Mouse (Mus musculus): ENCODE data around the gene Psmb3.
"Not testable (repeated sequence)": the region's sequence is repeated elsewhere in the genome, so short reads cannot be mapped to it uniquely, and the experiment has no call there.

Gene Psmb3

GRCm38 (mm10) chr11:97695712-97696401 lies 7.3 kb upstream of the Psmb3 start:
- no peak for DNase-seq

- DNase-seq: no peak
These were observed 6.5 kb upstream of the Psmb3 start for GRCm38 (mm10) chr11:97696669-97697068.

GRCm38 (mm10) chr11:97697199-97697890 lies 5.9 kb upstream of the Psmb3 start:
- DNase-seq: no peak

- no peak for DNase-seq
These were observed 5.2 kb upstream of the Psmb3 start for GRCm38 (mm10) chr11:97697891-97698529.

- DNase-seq: peak; percentile 79 to 93
These were observed 4.2 kb upstream of the Psmb3 start for GRCm38 (mm10) chr11:97698741-97699611.

- DNase-seq: peak; percentile 95 to 97
These were observed 3.6 kb upstream of the Psmb3 start for GRCm38 (mm10) chr11:97699626-97700002.

- DNase-seq: peak; percentile 83 to 90
These were observed 3.0 kb upstream of the Psmb3 start, which contains the start of gene Pcgf2 for GRCm38 (mm10) chr11:97700003-97700745. Gene Pcgf2, minus strand, starts transcription at chr11:97700497.

GRCm38 (mm10) chr11:97700746-97701580 lies 2.2 kb upstream of the Psmb3 start:
- peak; percentile 22 to 47 for DNase-seq

GRCm38 (mm10) chr11:97701581-97702392 lies 1.4 kb upstream of the Psmb3 start:
- DNase-seq: no peak

GRCm38 (mm10) chr11:97702393-97702745 lies 830 bp upstream of the Psmb3 start:
- DNase-seq: peak; percentile 87 to 90

GRCm38 (mm10) chr11:97710067-97710466 lies 6.9 kb downstream of the Psmb3 start:
- DNase-seq: not testable (repeated sequence)

GRCm38 (mm10) chr11:97711200-97711900 lies 8.2 kb downstream of the Psmb3 start:
- DNase-seq: peak in 1 of 2 experiments; percentile 50

- no peak for DNase-seq
These were observed 9.1 kb downstream of the Psmb3 start for GRCm38 (mm10) chr11:97712286-97712685.

GRCm38 (mm10) chr11:97713896-97714295 lies 10.7 kb downstream of the Psmb3 start:
- DNase-seq: no peak

- no peak for DNase-seq
These were observed 11.2 kb downstream of the Psmb3 start for GRCm38 (mm10) chr11:97714356-97714755.

GRCm38 (mm10) chr11:97714784-97715760 lies 11.9 kb downstream of the Psmb3 start:
- no peak for DNase-seq

GRCm38 (mm10) chr11:97716021-97716420 lies 12.8 kb downstream of the Psmb3 start:
- DNase-seq: no peak
